Mouse (Mus musculus) spleen, embryonic (tissue): ENCODE results near the gene Grb2.

Experiments
- CTCF ChIA-PET: fragments of 350-600 bp; sonication (Branson Sonifier 250); formaldehyde crosslinking; loops from one replicate; lab custom pipeline; 2022; lab: Charles Lee

The Grb2 gene

DNA sequence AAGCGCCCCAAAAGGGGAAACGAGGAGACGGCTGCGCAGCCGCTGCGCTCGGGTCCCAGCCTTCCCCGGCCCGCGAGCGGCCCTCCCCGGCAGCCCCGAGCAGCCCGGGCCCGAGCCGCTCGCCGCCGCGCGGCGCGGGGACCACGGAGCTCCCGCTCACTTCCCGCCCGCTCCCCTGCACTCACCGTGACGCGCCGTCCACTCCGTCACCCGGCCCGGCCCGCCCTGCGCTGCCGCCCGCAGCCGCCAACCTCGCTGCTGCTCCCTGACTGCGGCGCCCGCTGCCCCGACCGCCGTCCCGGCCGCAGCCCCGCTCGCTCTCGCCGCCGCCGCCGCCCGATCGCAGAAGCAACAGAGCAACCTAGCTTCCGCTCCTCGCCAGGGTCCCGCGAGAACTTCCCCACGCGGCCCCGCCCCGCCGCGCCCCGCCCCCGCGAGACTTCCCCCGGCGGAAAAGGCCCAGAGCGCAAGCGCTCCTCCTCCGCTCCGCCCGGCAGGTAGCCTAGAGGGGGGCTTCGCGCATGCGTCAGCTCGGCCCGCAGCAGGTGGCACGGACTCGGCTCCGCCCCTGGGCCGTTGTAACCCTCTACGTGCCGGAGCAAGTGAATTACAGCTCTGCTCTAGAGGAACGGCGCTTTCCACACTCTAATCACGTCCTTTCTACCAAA lies at the start of gene Grb2:
Gene Grb2 (minus strand): TSS at position 389 of the 668 bp plus-strand sequence.
- CTCF ChIA-PET, result interaction anchor here (0.7 to 1.6 kb wide), 3 partner anchors 10 to 175 kb away, joined by 3 to 5 read pairs (median 3); no protein-coding TSS in a partner anchor

DNA sequence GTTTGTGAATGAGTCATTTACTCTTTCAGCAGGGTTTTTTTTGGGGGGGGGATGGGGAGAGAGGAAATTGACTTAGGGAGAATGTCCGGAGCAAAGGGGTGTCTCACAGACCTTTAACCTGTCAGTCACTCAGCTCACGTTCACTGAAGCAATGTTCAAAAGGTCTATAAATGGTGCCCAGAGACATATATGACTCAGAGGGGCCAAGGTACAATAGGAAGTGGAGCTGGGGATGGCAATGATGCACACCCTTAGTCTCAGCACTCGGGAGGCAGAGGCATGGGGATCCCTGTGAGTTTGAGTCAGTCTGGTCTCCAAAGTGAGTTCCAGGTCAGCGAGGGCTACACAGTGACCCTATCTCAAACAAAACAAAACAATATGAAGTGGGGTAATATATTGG lies 45.1 kb upstream of the Grb2 start:
- CTCF ChIA-PET, result no interaction called here

DNA sequence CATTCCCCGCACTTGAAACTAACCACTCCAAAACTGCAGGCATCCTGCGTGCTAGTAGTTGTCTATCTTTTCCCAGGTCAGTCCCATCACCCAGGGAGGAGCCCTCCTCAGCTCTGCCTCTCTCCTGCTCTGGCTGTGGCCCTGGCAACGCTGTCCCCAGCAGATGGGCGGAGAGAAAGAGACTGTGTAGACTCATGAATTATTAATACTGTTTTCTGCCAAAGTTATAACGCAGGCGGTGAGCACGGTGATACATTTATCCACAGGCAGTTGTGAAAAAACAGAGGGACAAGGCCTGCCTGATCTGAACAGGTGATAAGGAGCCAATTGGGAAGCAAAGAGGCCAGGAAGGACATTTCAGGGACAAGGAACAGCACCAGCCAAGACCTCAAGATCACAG lies 44.3 kb upstream of the Grb2 start:
- CTCF ChIA-PET, result no interaction called here

DNA sequence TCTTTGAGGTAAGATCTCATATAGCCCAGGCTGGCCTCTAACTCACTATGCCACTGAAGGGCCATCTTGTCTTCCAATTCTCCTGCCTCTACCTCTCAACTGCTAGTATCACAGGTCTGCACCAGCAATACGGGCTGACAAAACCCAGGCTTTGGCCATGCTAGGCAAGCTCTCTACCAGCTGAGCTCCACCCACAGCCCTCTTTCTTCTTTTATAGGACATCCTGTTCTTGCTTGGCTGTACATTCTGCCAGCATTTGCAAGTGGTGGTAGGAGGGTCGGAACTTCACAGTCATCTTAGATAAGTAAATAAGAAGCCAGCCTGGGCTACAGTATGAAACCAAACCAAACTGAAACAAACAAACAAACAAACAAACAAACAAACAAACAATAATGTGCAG lies 43.3 kb upstream of the Grb2 start:
- CTCF ChIA-PET, result no interaction called here

DNA sequence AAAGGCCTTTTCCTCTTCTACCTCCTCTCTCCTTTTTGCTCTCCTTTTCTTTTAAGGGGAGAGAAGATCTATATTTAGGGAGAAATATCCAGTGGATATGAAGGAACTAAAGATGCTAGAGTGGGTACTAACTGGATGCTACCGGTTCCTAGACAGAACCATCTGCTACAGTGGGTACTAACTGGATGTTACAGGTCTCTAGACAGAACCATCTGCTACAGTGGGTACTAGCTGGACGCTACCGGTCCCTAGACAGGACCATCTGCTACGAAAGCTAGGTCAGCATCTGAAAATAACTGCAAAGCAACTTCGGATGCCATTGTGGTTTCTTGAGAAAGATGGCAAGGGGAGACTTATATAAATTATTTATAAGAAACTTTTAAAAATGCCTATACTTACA lies 41.4 kb upstream of the Grb2 start:
- CTCF ChIA-PET, result no interaction called here

DNA sequence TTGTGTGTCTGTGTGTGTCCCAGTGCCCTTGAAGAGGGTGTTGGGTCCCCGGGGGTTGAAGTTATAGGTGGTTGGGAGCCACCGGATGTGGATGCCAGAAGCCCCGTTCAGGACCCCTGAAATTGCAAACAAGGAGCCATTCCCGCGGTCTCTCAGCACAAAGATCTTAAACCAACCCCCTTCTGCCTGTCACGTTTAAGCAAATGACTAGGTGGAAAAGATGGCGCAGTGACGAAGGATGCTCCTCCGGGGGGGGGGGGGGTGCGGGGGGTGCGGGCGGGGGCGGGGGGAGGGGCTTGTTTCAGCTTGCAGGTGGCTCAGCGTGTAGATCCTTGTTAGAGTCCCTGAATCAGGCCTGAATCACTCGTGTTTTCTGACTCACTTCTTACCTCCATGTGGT lies 39.0 kb upstream of the Grb2 start:
- CTCF ChIA-PET, result no interaction called here

DNA sequence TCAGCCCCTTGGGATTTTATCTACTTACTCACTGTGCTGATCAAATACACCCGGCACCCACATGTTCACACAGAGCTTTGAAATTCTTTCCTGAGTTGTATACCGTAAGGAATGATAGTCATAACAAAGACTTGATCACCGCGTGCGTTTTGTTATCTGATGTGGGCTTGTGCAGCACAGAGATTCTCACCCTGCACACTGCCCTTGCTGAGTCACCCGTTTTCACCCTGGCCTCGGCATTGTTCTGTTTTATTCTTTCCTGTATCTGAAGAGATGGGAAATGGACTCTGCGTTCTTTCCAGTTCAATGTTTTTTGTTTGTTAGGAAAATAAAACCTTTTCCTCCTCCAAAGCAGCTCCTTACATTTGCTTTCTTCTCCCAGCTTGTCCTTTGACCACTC lies 38.4 kb upstream of the Grb2 start:
- CTCF ChIA-PET, result no interaction called here

DNA sequence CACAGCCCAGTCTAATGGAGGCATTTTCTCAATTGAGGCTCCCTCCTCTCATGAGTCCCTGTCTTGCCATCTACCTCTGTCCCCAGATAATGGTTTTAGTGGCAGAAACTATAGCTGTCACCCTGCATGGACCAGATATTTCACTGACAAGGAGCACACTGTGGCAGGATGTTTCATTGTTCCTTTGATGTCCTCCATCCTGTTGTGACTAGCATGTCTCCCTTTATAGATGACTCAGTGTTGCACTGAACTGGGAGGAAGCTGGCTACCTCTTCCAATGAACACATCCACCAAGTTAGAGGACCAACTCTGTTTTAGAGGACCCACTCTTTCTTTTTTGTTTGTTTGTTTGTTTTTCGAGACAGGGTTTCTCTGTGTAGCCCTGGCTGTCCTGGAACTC lies 37.7 kb upstream of the Grb2 start:
- CTCF ChIA-PET, result no interaction called here

DNA sequence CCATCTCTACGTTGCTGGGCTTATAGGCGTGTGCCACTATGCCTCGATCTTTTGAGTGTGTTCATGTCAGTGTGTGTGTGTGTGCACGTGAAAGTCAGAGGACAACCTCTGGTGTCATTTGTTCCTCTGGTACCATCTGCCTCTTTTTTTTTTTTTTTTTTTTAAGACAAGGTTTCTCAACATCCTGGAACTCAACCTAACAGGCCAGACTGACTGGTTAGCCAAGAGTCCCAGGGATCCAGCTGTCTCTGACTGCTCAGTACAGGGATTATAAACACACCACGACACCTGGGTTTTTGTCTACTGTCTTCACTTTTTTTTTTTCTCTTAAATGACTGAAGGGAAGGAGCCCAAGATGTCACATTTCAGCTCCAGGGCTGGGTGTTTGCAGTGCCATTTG lies 36.0 kb upstream of the Grb2 start:
- CTCF ChIA-PET, result interaction anchor here (0.6 to 0.7 kb wide), 3 partner anchors 10 to 1679 kb away, joined by 4 to 10 read pairs (median 7); no protein-coding TSS in a partner anchor

DNA sequence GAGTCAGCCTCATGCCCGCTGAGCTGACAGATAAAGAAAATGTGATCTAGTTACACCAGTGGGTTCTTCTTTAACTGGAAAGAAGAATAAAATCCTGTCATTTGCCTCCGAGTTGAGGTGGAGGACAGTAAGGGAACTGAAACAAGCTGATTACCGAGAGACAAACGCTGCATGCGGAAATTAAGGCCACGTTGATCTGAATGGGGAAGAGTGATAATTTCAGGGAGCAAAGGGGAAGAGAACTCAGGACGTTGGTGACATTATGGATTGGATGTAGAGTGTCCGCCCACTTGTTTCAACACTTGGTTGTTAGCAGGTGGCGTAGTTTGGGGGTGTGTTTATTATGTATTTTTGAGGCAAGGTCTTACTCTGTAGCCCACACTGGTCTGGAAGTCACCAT lies 34.5 kb upstream of the Grb2 start:
- CTCF ChIA-PET, result interaction anchor here (0.5 to 0.6 kb wide), 2 partner anchors 12 to 171 kb away, joined by 3 to 6 read pairs; no protein-coding TSS in a partner anchor

DNA sequence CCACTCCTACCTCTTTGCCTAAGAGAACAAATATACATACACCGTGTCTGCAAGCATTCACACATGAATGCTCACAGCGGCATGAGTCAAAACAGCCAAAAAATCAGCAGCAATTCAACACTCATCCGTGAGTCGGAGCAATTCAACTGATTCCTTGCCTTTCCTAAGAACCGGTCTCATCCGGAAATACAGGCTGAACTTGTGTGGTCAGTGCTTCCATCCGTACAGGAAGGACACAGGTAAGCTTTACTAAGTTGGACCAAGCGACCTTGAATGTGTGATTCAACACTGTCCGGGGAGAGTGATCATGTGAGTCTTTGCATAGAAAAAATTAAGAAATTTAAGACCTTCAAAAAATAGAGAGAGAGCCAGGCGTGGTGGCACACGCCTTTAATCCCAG lies 32.7 kb upstream of the Grb2 start:
- CTCF ChIA-PET, result no interaction called here

DNA sequence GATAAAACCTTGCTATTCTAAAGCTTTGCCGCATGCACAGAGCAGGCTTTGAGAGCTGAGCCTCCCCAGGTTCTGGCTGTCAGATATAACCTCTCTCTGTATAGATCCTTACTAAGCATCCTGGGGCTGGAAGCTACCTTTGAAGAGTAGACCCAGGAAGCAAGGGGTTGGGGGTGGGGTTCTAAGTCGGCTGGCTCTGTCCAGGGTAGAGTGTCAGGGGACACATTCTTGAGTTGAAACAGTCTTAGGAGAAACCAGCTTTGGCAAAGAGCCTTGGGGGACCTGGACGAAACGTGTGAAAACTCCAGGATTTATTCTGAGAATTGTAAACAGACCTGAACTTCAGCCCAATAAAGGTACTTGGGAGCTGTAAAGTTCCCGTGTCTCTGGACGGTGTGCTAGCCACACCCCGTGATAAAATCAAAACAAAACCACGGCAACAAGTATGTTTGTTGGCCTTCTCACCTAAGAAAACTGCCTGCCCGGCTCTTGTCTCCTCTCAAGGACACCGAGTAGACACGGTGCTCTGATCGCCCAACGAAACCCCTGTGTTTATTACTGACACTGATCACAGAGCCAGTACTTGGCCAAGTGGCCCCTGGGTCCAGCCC lies 30.0 kb upstream of the Grb2 start:
- CTCF ChIA-PET, result no interaction called here

DNA sequence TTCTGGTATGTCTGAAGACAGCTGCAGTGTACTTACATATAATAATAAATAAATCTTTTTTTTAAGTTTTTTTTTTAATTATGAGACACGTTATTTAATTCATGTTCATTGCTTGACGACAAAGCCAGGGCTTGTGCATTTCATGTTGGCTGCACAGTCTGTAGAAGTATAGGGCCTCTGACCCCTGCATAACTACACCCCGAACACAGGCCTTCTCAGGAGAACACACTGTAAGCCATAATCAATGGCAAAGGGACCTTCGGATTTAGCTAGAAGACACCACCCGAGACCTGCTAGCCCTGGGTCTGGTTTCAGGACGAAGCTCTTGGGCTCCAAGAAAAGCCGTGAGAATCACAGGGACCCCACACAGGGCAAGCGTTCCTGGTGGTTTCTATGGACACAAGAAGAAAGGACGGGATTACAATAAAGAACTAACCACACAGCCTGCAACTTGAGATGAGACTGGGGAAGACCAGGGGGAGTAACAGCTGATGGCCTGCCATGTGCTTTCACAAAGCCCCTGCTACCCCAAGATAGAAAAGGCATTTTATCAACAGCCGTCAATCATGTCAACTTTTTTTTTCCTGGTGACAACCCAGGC lies 29.3 kb upstream of the Grb2 start:
- CTCF ChIA-PET, result interaction anchor here (0.6 kb wide), 1 partner anchor 130 kb away, joined by 10 read pairs; no protein-coding TSS in a partner anchor

DNA sequence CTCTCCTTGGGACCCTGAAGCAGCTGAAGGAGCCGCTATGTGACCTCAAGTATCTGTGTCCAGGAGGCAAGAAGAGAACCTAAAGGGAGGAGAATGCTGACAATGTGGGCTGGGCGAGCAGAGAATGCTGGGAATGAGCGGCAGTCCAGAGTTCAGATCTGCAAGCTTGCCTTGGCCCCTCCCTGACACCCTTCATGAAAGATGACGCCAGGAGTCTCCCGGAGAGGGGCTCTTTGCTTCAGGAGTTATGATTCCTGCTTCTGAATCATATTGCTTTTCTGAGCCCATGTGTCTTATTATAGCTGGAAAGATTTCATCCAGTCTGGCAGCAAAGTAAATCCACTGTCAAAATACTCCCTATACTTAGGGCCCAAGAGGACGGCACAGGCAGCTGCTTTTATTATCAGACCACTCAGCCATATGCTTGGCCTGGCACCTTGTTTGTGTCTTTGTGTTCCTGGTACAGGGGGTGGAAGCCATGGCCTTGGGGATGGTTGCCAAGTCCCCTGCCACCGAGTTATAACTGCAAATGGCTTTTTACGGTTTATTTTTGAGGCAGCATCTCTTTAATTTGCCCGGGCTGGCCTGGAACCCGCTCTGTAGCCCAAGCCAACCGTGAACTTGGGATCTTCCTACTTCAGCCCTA lies 25.8 kb upstream of the Grb2 start:
- CTCF ChIA-PET, result interaction anchor here (0.6 kb wide), 2 partner anchors 10 to 16 kb away, joined by 9 to 10 read pairs; no protein-coding TSS in a partner anchor

DNA sequence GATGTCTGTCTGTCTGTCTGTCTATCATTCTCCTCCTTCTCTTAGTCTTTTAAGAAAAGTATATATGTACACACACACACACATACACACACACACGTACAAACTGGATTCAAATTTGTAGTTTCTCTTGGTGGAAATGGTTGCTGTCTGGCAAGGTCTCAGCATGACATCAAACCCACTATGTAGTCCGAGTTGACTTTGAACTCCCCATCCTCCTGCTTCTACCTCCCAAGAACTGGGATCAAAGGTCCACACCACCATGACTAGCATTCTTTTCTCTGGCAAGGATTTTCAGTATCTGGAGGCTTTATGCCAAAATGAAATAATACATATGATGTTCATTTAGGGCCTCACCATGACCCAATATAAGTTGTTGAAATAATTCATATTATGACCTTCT lies 14.8 kb upstream of the Grb2 start:
- CTCF ChIA-PET, result interaction anchor here (0.6 to 2.0 kb wide), 4 partner anchors 108 to 199 kb away, joined by 3 to 9 read pairs (median 4); no protein-coding TSS in a partner anchor

DNA sequence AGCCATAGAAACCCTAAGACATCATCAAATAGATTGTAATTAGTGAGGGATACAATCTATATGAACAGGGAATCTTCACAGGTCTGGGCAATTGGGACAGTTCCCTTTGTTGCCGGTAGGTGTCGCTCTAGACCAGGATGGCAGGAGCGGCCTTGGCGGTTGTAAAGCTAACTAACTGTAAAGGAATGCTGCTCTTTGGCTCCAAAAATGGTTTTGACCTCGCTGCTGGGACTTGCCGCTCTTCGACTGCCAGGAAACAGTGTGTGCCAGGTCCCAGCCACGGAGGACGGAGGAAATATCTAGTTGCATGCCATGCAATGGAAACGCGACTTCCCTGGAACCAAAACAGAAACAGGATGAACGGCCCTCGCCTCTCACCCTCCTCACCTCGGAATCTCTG lies 14.2 kb upstream of the Grb2 start:
- CTCF ChIA-PET, result interaction anchor here (0.7 to 2.0 kb wide), 3 partner anchors 109 to 158 kb away, joined by 3 to 9 read pairs (median 4); no protein-coding TSS in a partner anchor

DNA sequence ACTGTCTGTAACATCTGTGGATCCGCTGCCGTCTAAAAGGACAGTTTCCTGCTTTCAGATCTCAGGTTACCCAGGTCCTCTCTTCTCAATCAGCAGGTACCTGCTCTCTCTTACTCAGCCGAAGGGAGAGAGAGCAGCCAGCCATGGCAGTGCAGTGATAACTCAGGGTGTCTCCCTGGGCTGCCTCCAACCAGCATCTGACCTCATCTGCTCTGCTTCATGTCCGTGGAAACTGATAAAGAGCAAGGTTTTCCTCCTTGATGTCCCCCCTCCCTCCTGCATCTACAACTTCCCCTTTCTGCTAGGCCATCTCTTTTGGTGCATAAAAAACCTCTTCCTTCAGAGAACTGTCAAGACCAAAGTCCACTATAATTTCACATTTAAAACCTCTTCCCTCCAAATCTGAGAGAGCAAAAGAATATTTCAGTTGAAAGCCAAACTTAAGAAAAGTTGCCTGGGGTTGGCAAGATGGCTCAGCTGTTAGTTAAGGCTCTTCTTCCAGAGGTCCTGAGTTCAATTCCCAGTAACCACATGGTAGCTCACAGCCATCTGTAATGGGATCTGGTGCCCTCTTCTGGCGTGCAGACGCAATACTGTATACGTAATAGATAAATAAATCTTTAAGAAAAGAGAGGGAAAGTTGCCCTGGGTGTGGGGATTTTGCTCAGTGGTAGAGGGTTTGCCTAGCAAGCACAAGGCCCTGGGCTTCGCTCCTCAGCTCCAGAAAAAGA lies 9.4 kb upstream of the Grb2 start:
- CTCF ChIA-PET, result interaction anchor here (1.0 to 1.1 kb wide), 3 partner anchors 28 to 86 kb away, joined by 3 to 5 read pairs (median 4); no protein-coding TSS in a partner anchor

DNA sequence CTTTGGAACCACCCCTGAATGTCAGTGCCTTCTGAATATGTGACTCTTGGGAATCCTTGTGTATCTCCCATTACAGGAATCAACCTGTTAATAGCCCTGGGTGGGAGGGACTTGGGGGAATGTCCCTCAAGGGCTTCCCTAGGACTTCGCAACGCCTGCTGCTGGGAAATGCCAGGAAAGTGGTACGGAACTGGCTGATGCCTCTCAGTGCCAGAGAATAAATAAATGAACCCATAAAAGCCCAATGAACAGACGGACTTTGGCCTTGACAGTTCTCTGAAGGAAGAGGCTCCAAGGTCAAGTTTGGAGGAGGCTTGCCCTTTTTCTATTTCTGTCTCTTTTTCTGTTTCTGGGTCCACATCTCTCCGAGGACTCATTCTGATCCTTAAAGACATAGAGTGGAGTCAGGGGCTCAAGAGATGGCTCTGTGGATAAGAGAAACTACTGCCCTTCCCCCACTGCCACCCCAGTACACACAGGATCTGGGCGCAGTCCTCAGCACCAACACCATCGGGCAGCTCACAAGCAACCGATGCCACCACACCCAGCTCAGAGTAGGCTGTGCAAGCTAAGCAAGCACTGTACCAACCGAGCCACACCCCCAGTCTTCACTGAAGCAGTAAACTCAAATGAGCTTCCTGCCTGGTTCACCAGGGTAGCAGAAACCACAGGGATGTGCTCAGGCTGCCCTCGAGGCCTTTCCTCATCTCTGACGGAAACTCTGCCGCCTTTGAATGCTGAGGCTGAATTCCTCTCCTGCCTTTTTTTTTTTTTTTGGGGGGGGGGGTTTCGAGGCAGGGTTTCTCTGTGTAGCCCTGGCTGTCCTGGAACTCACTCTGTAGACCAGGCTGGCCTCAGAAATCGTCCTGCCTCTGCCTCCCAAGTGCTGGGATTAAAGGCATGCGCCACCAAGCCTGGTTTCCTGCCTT lies 8.3 kb upstream of the Grb2 start:
- CTCF ChIA-PET, result interaction anchor here (1.0 to 1.1 kb wide), 2 partner anchors 26 to 112 kb away, joined by 3 to 5 read pairs; no protein-coding TSS in a partner anchor

DNA sequence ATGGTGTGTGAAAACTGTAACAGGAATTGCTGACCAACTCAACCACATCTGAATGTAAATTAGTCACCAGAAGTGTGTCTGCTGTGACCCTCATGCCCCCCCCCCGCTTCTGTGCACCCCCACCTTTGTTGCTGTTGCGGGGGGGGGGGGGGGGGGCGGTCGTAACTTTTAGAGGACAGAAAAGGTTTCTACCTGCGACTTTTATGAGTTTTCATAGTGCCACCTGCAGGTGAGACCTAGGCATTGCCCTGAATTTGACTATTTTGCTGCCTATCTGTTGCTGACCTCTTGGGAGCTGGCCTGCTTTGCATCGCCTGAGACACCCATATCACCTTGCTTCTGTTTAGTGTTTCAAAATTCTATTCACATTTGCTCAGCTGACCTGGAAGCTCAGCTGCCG lies 6.1 kb upstream of the Grb2 start:
- CTCF ChIA-PET, result interaction anchor here (0.6 to 1.0 kb wide), 5 partner anchors 60 to 120 kb away, joined by 3 to 7 read pairs (median 3); no protein-coding TSS in a partner anchor

DNA sequence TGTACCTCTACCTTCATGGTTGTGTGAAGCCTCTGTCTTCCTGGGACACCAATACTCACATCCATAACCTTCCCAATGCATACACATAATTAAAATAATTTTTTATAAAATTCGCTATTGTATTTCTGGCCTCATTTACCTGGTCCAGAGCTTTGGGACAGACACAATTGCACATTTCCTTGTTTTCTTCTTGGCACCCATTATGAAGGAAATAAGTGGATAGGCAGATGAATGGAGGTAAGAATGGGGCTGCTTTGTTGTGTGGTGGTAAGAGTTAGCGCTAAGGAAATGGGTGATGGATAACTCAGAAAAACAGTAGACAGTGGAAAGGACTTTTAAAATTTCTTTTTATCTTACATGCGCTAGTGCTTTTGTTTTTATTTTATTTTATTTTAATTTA lies 5.0 kb upstream of the Grb2 start:
- CTCF ChIA-PET, result interaction anchor here (0.7 kb wide), 1 partner anchor 69 kb away, joined by 3 read pairs; no protein-coding TSS in a partner anchor
